Mouse (Mus musculus): ENCODE data around the gene Scfd2. TPM values are rescaled to one million over a fixed set of nuclear protein-coding genes. Genes with fewer than 3 reads are reported as not detected.

Gene Scfd2
- polyA plus RNA-seq (2012; rRNA removed) (3.9 and 4.3 TPM in 2 replicates), polyA plus RNA-seq (2014; fragmentation: Nextera tagmentation; extraction: Ambion mirVana) (9.4 and 10.3 TPM in 2 replicates)

GRCm38 (mm10) chr5:74531630-74532280, at the start of gene Scfd2:
TSS of gene Scfd2 (minus strand) at chr5:74531759.
- DNase-seq (ENCODE audit: low read depth in 3 of 3, low spot score in 3 of 3) (peak; percentile 90 to 91 (median 90)), ATAC-seq (ENCODE audit: insufficient read depth) (peak; percentile 81)
- peak within 1 kb of the TSS; percentile 85 for H3K27ac ChIP-seq
- H3K4me3 ChIP-seq (ENCODE audit: insufficient read depth in 1 of 2, low read depth in 2 of 2, low read length in 2 of 2): peak within 1 kb of the TSS; percentile 87 to 88
- peaks cover 10 to 14% of the 10 kb centered on the region in 2 experiments for H3K4me1 ChIP-seq (replicated peaks; ENCODE audit: control insufficient read depth in 2 of 2, insufficient read depth in 2 of 2, low read length in 1 of 2)
- H3K27me3 ChIP-seq (ENCODE audit: control insufficient read depth, insufficient read depth, low read length): no peaks in the 10 kb centered on the region
- H3K9me3 ChIP-seq (ENCODE audit: control insufficient read depth, low read length): no peaks in the 10 kb centered on the region
- H3K9ac ChIP-seq (replicated peaks): peak within 1 kb of the TSS; percentile 73
- TF ChIP-seq EP300 (IDR thresholded peaks at IDR 0.05; ENCODE audit: low read depth) (no peak), CTCF (IDR thresholded peaks at IDR 0.05; ENCODE audit: low read depth) (no peak)
- no peaks in the 10 kb centered on the region for H3K36me3 ChIP-seq (replicated peaks; ENCODE audit: control insufficient read depth, insufficient read depth, low read depth)
- H3K4me2 ChIP-seq (ENCODE audit: low read depth): peak within 1 kb of the TSS; percentile 98
- 5% methylated on average over 35 of the region's 35 CpGs for WGBS (ENCODE audit: insufficient replicate concordance)

GRCm38 (mm10) chr5:74571767-74572166, 40.2 kb upstream of the Scfd2 start:
- Histone ChIP-seq H3K4me1 (replicated peaks; ENCODE audit: control insufficient read depth in 2 of 2, insufficient read depth in 2 of 2, low read length in 1 of 2) (no peaks in the 10 kb centered on the region), H3K27ac (no peak overlapping the region), H3K27me3 (ENCODE audit: control insufficient read depth, insufficient read depth, low read length) (no peaks in the 10 kb centered on the region), H3K4me2 (ENCODE audit: low read depth) (no peak overlapping the region), H3K9me3 (ENCODE audit: control insufficient read depth, low read length) (no peaks in the 10 kb centered on the region), H3K9ac (replicated peaks) (no peak overlapping the region), H3K36me3 (replicated peaks; ENCODE audit: control insufficient read depth, insufficient read depth, low read depth) (peaks cover 10% of the 10 kb centered on the region), H3K4me3 (ENCODE audit: insufficient read depth in 1 of 2, low read depth in 2 of 2, low read length in 2 of 2) (no peak overlapping the region)
- no peak for DNase-seq (ENCODE audit: low read depth in 3 of 3, low spot score in 3 of 3)
- TF ChIP-seq EP300 (IDR thresholded peaks at IDR 0.05; ENCODE audit: low read depth) (no peak), CTCF (IDR thresholded peaks at IDR 0.05; ENCODE audit: low read depth) (no peak)
- WGBS (ENCODE audit: insufficient replicate concordance): 84% methylated on average over 6 of the region's 6 CpGs
- ATAC-seq (ENCODE audit: insufficient read depth): no peak

GRCm38 (mm10) chr5:74561151-74561550, 29.6 kb upstream of the Scfd2 start:
- no peak for TF ChIP-seq CTCF (IDR thresholded peaks at IDR 0.05; ENCODE audit: low read depth)
- no peak for TF ChIP-seq EP300 (IDR thresholded peaks at IDR 0.05; ENCODE audit: low read depth)
- ATAC-seq (ENCODE audit: insufficient read depth) (no peak), DNase-seq (ENCODE audit: low read depth in 3 of 3, low spot score in 3 of 3) (no peak)
- 89% methylated on average over 1 of the region's 1 CpGs for WGBS (ENCODE audit: insufficient replicate concordance)
- H3K27me3 ChIP-seq (ENCODE audit: control insufficient read depth, insufficient read depth, low read length): no peaks in the 10 kb centered on the region
- no peaks in the 10 kb centered on the region for H3K9me3 ChIP-seq (ENCODE audit: control insufficient read depth, low read length)
- H3K4me1 ChIP-seq (replicated peaks; ENCODE audit: control insufficient read depth in 2 of 2, insufficient read depth in 2 of 2, low read length in 1 of 2): no peaks in the 10 kb centered on the region
- H3K4me2 ChIP-seq (ENCODE audit: low read depth): no peak overlapping the region
- H3K4me3 ChIP-seq (ENCODE audit: insufficient read depth in 1 of 2, low read depth in 2 of 2, low read length in 2 of 2): no peak overlapping the region
- no peak overlapping the region for H3K9ac ChIP-seq (replicated peaks)
- H3K36me3 ChIP-seq (replicated peaks; ENCODE audit: control insufficient read depth, insufficient read depth, low read depth): peaks cover 30% of the 10 kb centered on the region
- no peak overlapping the region for H3K27ac ChIP-seq

GRCm38 (mm10) chr5:74549566-74549965, 18.0 kb upstream of the Scfd2 start:
- no peak overlapping the region for H3K4me3 ChIP-seq (ENCODE audit: insufficient read depth in 1 of 2, low read depth in 2 of 2, low read length in 2 of 2)
- no peaks in the 10 kb centered on the region for H3K27me3 ChIP-seq (ENCODE audit: control insufficient read depth, insufficient read depth, low read length)
- 85% methylated on average over 8 of the region's 8 CpGs for WGBS (ENCODE audit: insufficient replicate concordance)
- ATAC-seq (ENCODE audit: insufficient read depth): no peak
- no peak overlapping the region for H3K27ac ChIP-seq
- no peak overlapping the region for H3K4me2 ChIP-seq (ENCODE audit: low read depth)
- H3K9me3 ChIP-seq (ENCODE audit: control insufficient read depth, low read length): no peaks in the 10 kb centered on the region
- no peak for DNase-seq (ENCODE audit: low read depth in 3 of 3, low spot score in 3 of 3)
- H3K9ac ChIP-seq (replicated peaks): no peak overlapping the region
- H3K36me3 ChIP-seq (replicated peaks; ENCODE audit: control insufficient read depth, insufficient read depth, low read depth): peaks cover 26% of the 10 kb centered on the region
- H3K4me1 ChIP-seq (replicated peaks; ENCODE audit: control insufficient read depth in 2 of 2, insufficient read depth in 2 of 2, low read length in 1 of 2): no peaks in the 10 kb centered on the region
- TF ChIP-seq EP300 (IDR thresholded peaks at IDR 0.05; ENCODE audit: low read depth) (no peak), CTCF (IDR thresholded peaks at IDR 0.05; ENCODE audit: low read depth) (no peak)

GRCm38 (mm10) chr5:74545606-74546005, 14.0 kb upstream of the Scfd2 start:
- H3K4me2 ChIP-seq (ENCODE audit: low read depth): no peak overlapping the region
- H3K27me3 ChIP-seq (ENCODE audit: control insufficient read depth, insufficient read depth, low read length): no peaks in the 10 kb centered on the region
- WGBS (ENCODE audit: insufficient replicate concordance): 80% methylated on average over 4 of the region's 4 CpGs
- DNase-seq (ENCODE audit: low read depth in 3 of 3, low spot score in 3 of 3) (no peak), ATAC-seq (ENCODE audit: insufficient read depth) (no peak)
- no peaks in the 10 kb centered on the region for H3K9me3 ChIP-seq (ENCODE audit: control insufficient read depth, low read length)
- peaks cover 36% of the 10 kb centered on the region for H3K36me3 ChIP-seq (replicated peaks; ENCODE audit: control insufficient read depth, insufficient read depth, low read depth)
- no peaks in the 10 kb centered on the region for H3K4me1 ChIP-seq (replicated peaks; ENCODE audit: control insufficient read depth in 2 of 2, insufficient read depth in 2 of 2, low read length in 1 of 2)
- TF ChIP-seq CTCF (IDR thresholded peaks at IDR 0.05; ENCODE audit: low read depth) (no peak), EP300 (IDR thresholded peaks at IDR 0.05; ENCODE audit: low read depth) (no peak)
- H3K27ac ChIP-seq: no peak overlapping the region
- no peak overlapping the region for H3K4me3 ChIP-seq (ENCODE audit: insufficient read depth in 1 of 2, low read depth in 2 of 2, low read length in 2 of 2)
- H3K9ac ChIP-seq (replicated peaks): no peak overlapping the region
